Comparison of ENCODE assay signal across 7 mouse cellular contexts in genomic region chr5:88689279-88689938, GRCm38 (mm10). TPM values are rescaled to one million over a fixed set of nuclear protein-coding genes. Genes with fewer than 3 reads are reported as not detected.
DNase-seq lines count a peak whose midpoint lies in the region; ATAC-seq and TF ChIP-seq lines count a peak whose summit lies in the region.

No protein-coding gene starts in this region.

- no peak overlapping the region for H3K4me3 ChIP-seq in layer of hippocampus, adult 2 months

- peak in 1 of 2 experiments; percentile 17 for DNase-seq in layer of hippocampus, adult 2 months (ENCODE audit: low spot score in 2 of 2)
- DNase-seq in layer of hippocampus, adult 9-11 months = no peak
- peak; percentile 77 for DNase-seq in MN1 (ENCODE audit: low spot score)
- peak; percentile 51 for DNase-seq in naive thymus-derived CD4-positive, alpha-beta T cell, adult 2 months (ENCODE audit: low read depth)
- DNase-seq in gastrocnemius, postnatal 10 days = no peak
- DNase-seq in right cerebral cortex, adult 2 months (ENCODE audit: low spot score in 2 of 2) = no peak

- TF ChIP-seq CTCF in layer of hippocampus, adult 2 months (conservative IDR thresholded peaks at IDR 0.05) = peak; percentile 86

- no peak overlapping the region for H3K27ac ChIP-seq in layer of hippocampus, adult 2 months

- peak; percentile 63; the same call in 1 of the 2 replicates for ATAC-seq in erythroblast, adult 5-6 weeks (replicated peaks; ENCODE audit: low FRiP score, poor library complexity, severe bottlenecking)

RNA-seq across cellular contexts. Expression of gene Grsf1, which starts 13.4 kb away (rescaled TPM):
- 10 to 100 TPM; 87.2 to 95.2 TPM for total RNA-seq in layer of hippocampus, adult 2 months (2021)
- 15.9 and 26.3 TPM in 2 replicates for total RNA-seq in erythroblast, adult 5-6 weeks (2015; ENCODE audit: low replicate concordance)
- 17.6 and 31.3 TPM in 2 replicates for total RNA-seq in erythroblast, adult 5-6 weeks (2017; ENCODE audit: low replicate concordance)
- 100 to 1,000 TPM; 111 to 113 TPM for total RNA-seq in gastrocnemius, postnatal 10 days (2021)

RNA-seq across cellular contexts. Expression of gene Mob1b, which starts 31.2 kb away (rescaled TPM):
- 10 to 100 TPM; 29.6 to 31.9 TPM for total RNA-seq in layer of hippocampus, adult 2 months (2021)
- total RNA-seq in erythroblast, adult 5-6 weeks (2015; ENCODE audit: low replicate concordance) = 21.7 and 33.6 TPM in 2 replicates
- total RNA-seq in erythroblast, adult 5-6 weeks (2017; ENCODE audit: low replicate concordance) = 15.7 and 19.4 TPM in 2 replicates
- total RNA-seq in gastrocnemius, postnatal 10 days (2021) = 10 to 100 TPM; 32.1 to 33.3 TPM

Comparison
In these comparisons a context has a peak if more than half of its experiments do, and no peak if none do; other contexts are left out.
1. DNase-seq: peak in MN1 (single experiment) and naive thymus-derived CD4-positive, alpha-beta T cell, adult 2 months (single experiment); none in layer of hippocampus, adult 9-11 months (single experiment), gastrocnemius, postnatal 10 days (single experiment) and right cerebral cortex, adult 2 months (0 of 2).